Mouse (Mus musculus) cerebellum, adult 2 months (tissue): ENCODE data around the gene Pex7.
A peak's percentile ranks its signal among the peaks of the same experiment; 100 is the strongest.

Source experiments
- CTCF ChIP-seq: fragments of 200-500 bp; IDR thresholded peaks from 2 replicates; pipeline ENCODE4 v1.5.1; 2011; ENCODE audit warnings: low read depth, mild to moderate bottlenecking, control low read depth, low read length, moderate library complexity, borderline replicate concordance; ENCODE audit not compliant: insufficient read depth
- POLR2A ChIP-seq: fragments of 200-500 bp; IDR thresholded peaks from 2 replicates; pipeline ENCODE4 v1.6.1; 2011; ENCODE audit warnings: low read length, control low read depth, borderline replicate concordance; ENCODE audit not compliant: insufficient read depth

- TF ChIP-seq CTCF (peak; percentile 69), POLR2A (no peak)
Observed at GRCm38 (mm10) chr10:19915301-19915700, 7.8 kb upstream of the Pex7 start.
